8 mouse cellular contexts compared by ENCODE assay signal in the genomic region with DNA sequence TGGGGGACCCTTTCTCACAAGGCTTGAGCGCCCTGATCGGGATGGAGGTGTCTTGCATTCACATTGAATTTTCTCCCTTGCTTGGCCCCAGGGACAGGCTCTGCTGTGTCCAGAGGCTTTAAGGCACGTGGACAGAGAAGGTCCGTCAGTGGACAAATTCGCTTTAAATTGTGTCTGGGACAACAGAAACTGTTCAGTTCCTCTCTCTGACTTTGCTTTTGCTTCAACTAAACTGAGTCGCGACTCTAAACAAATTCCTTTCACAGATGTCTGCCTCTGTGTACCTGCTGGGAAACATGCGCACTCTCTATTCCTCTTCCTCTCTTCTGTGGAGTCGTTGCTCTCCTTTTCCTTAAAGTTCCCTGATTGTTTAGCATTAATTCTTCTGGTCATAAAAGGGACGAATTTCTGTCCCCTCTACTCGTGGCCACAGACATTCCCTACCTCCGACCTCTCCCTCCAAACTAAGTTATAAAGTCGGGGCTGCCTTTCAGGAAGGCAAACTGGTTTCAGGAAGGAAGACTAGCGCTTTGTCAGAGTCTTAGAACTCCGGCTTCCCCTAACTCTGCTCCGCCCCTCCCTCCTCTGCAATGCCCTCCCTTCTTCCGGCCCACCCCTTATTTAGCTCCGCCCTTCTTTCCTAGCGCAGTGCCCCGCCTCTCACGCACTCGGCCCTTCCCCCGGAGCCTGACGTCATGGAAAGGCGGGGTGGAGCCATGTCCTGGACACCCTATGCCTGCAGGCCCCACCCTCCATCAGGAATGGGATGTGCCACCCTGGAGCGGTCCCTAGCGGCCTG. TPM values are rescaled to one million over a fixed set of nuclear protein-coding genes. Genes with fewer than 3 reads are reported as not detected.
DNase-seq lines count a peak whose midpoint lies in the region; ATAC-seq and TF ChIP-seq lines count a peak whose summit lies in the region.

No protein-coding gene starts in this region.

- H3K9me3 ChIP-seq in forebrain, embryonic 11.5 days (ENCODE audit: control insufficient read depth, low read length) = no peaks in the 10 kb centered on the region
- no peaks in the 10 kb centered on the region for H3K9me3 ChIP-seq in heart, postnatal 0 days (replicated peaks; ENCODE audit: control insufficient read depth, low read length)
- no peaks in the 10 kb centered on the region for H3K9me3 ChIP-seq in liver, embryonic 16.5 days (replicated peaks; ENCODE audit: control insufficient read depth, low read length)
- no peaks in the 10 kb centered on the region for H3K9me3 ChIP-seq in neural tube, embryonic 13.5 days

- H3K27me3 ChIP-seq in forebrain, embryonic 11.5 days (ENCODE audit: control insufficient read depth, insufficient read depth, low read length) = no peaks in the 10 kb centered on the region
- H3K27me3 ChIP-seq in heart, postnatal 0 days (ENCODE audit: control insufficient read depth, insufficient read depth, low read length) = no peaks in the 10 kb centered on the region
- no peaks in the 10 kb centered on the region for H3K27me3 ChIP-seq in liver, embryonic 16.5 days (ENCODE audit: control insufficient read depth, insufficient read depth, low read depth, low read length)
- H3K27me3 ChIP-seq in neural tube, embryonic 13.5 days = no peaks in the 10 kb centered on the region
- no peaks in the 10 kb centered on the region for H3K27me3 ChIP-seq in testis, adult 2 months (ENCODE audit: control insufficient read depth, insufficient read depth, low read length)

- peak overlapping the region; percentile 48; the same call in 1 of the 2 replicates for H3K27ac ChIP-seq in forebrain, embryonic 11.5 days (ENCODE audit: low read depth, low read length)
- H3K27ac ChIP-seq in heart, postnatal 0 days (ENCODE audit: low read depth) = peak overlapping the region; percentile 89
- peak overlapping the region; percentile 80 for H3K27ac ChIP-seq in liver, embryonic 16.5 days (ENCODE audit: low read length)
- H3K27ac ChIP-seq in neural tube, embryonic 13.5 days (replicated peaks) = peak overlapping the region; percentile 77
- peak overlapping the region; percentile 72 for H3K27ac ChIP-seq in testis, adult 2 months (ENCODE audit: control insufficient read depth, insufficient read depth, low read depth, low read length)

- peak overlapping the region; percentile 70 for H3K4me2 ChIP-seq in forebrain, embryonic 11.5 days (ENCODE audit: low read depth, low read length, severe bottlenecking)
- peak overlapping the region; percentile 70 for H3K4me2 ChIP-seq in heart, postnatal 0 days (ENCODE audit: low read depth, low read length)
- H3K4me2 ChIP-seq in liver, embryonic 16.5 days (ENCODE audit: low read depth, low read length) = peak overlapping the region; percentile 80
- peak overlapping the region; percentile 62 for H3K4me2 ChIP-seq in neural tube, embryonic 13.5 days

- H3K36me3 ChIP-seq in forebrain, embryonic 11.5 days (ENCODE audit: control insufficient read depth, insufficient read depth, low read length) = no peaks in the 10 kb centered on the region
- 0 out of 2 replicates have a peak, but pooled peaks cover 3% of the 10 kb centered on the region for H3K36me3 ChIP-seq in heart, postnatal 0 days (replicated peaks; ENCODE audit: control insufficient read depth, insufficient read depth, low read length)
- no peaks in the 10 kb centered on the region for H3K36me3 ChIP-seq in liver, embryonic 16.5 days (ENCODE audit: control insufficient read depth, insufficient read depth)
- H3K36me3 ChIP-seq in neural tube, embryonic 13.5 days = no peaks in the 10 kb centered on the region
- H3K36me3 ChIP-seq in testis, adult 2 months (ENCODE audit: control insufficient read depth, insufficient read depth, low read length) = no peaks in the 10 kb centered on the region

- peak overlapping the region; percentile 34 for H3K4me3 ChIP-seq in forebrain, embryonic 11.5 days (ENCODE audit: low read depth, low read length)
- H3K4me3 ChIP-seq in heart, postnatal 0 days (ENCODE audit: low read depth, low read length) = peak overlapping the region; percentile 44
- peak overlapping the region; percentile 65 for H3K4me3 ChIP-seq in liver, embryonic 16.5 days (ENCODE audit: low read depth, low read length)
- H3K4me3 ChIP-seq in neural tube, embryonic 13.5 days = peak overlapping the region; percentile 40
- H3K4me3 ChIP-seq in testis, adult 2 months (ENCODE audit: control insufficient read depth, low read depth, low read length) = peak overlapping the region; percentile 53

- peak overlapping the region; percentile 69 for H3K9ac ChIP-seq in forebrain, embryonic 11.5 days (ENCODE audit: low read length)
- H3K9ac ChIP-seq in heart, postnatal 0 days (replicated peaks; ENCODE audit: low read depth, low read length) = peak overlapping the region; percentile 60; the same call in 1 of the 2 replicates
- peak overlapping the region; percentile 69 for H3K9ac ChIP-seq in liver, embryonic 16.5 days (ENCODE audit: low read depth, low read length)
- H3K9ac ChIP-seq in neural tube, embryonic 13.5 days = peak overlapping the region; percentile 64

- ATAC-seq in CD4-positive, CD25-positive, alpha-beta regulatory T cell, adult 4 months = peak; percentile 66
- ATAC-seq in forebrain, embryonic 11.5 days (replicated peaks; ENCODE audit: low FRiP score) = peak; percentile 98
- ATAC-seq in heart, postnatal 0 days (ENCODE audit: insufficient read depth, low read depth) = peak; percentile 98
- ATAC-seq in liver, embryonic 16.5 days (ENCODE audit: low read depth) = peak; percentile 99
- peak; percentile 97 for ATAC-seq in neural tube, embryonic 13.5 days (ENCODE audit: low read depth)

- TF ChIP-seq POLR2A in testis, adult 2 months (IDR thresholded peaks at IDR 0.05; ENCODE audit: control insufficient read depth, low read depth, low read length) = peak; percentile 48; the same call in 1 of the 2 replicates

- 1% methylated on average over 27 of the region's 27 CpGs for WGBS in forebrain, embryonic 11.5 days
- 3% methylated on average over 27 of the region's 27 CpGs for WGBS in heart, postnatal 0 days
- 2% methylated on average over 27 of the region's 27 CpGs for WGBS in liver, embryonic 16.5 days (ENCODE audit: insufficient replicate concordance)
- WGBS in neural tube, embryonic 13.5 days = 2% methylated on average over 27 of the region's 27 CpGs

- H3K4me1 ChIP-seq in forebrain, embryonic 11.5 days (replicated peaks; ENCODE audit: control insufficient read depth, insufficient read depth, low read length) = 0 out of 2 replicates have a peak, but pooled peaks cover 3% of the 10 kb centered on the region
- peaks cover 53% of the 10 kb centered on the region for H3K4me1 ChIP-seq in heart, postnatal 0 days (ENCODE audit: control insufficient read depth, insufficient read depth)
- peaks cover 11% of the 10 kb centered on the region for H3K4me1 ChIP-seq in liver, embryonic 16.5 days (ENCODE audit: control insufficient read depth, low read depth, low read length)
- peaks cover 24% of the 10 kb centered on the region for H3K4me1 ChIP-seq in neural tube, embryonic 13.5 days (replicated peaks)
- peaks cover 27% of the 10 kb centered on the region for H3K4me1 ChIP-seq in testis, adult 2 months (ENCODE audit: control insufficient read depth, insufficient read depth, low read length)

- peak; percentile 100 for DNase-seq in c-Kit-positive CD71-negative TER-119-negative erythroid progenitor cells, embryonic 14.5 days (ENCODE audit: low read depth)
- DNase-seq in forebrain, embryonic 11.5 days (ENCODE audit: low spot score) = peak; percentile 99
- peak; percentile 99 for DNase-seq in heart, postnatal 0 days (ENCODE audit: low spot score)
- DNase-seq in kidney, postnatal 4 days = peak; percentile 99 to 100

- peak; percentile 92; the same call in 1 of the 2 replicates for TF ChIP-seq EP300 in heart, postnatal 0 days (IDR thresholded peaks at IDR 0.05; ENCODE audit: low read depth)

- TF ChIP-seq CTCF in heart, postnatal 0 days (IDR thresholded peaks at IDR 0.05; ENCODE audit: low read depth) = peak; percentile 86
- peak; percentile 44; the same call in 1 of the 2 replicates for TF ChIP-seq CTCF in testis, adult 2 months (IDR thresholded peaks at IDR 0.05; ENCODE audit: control insufficient read depth, insufficient read depth, insufficient replicate concordance, low read depth, low read length)

RNA-seq across cellular contexts. Expression of a gene that starts 56.9 kb away (rescaled TPM):
- 10 to 100 TPM; 54.6 to 56.7 TPM for polyA plus RNA-seq in CD4-positive, CD25-positive, alpha-beta regulatory T cell, adult 4 months (2017; shearing (Covaris generic))
- polyA plus RNA-seq in forebrain, embryonic 11.5 days (2014; fragmentation: Nextera tagmentation; extraction: Ambion mirVana) = 3.0 and 3.2 TPM in 2 replicates
- 21.7 and 24.9 TPM in 2 replicates for total RNA-seq in heart, postnatal 0 days (2014; rRNA removed; ENCODE audit: low replicate concordance)
- 5.1 and 5.4 TPM in 2 replicates for polyA plus RNA-seq in heart, postnatal 0 days (2015; fragmentation: Nextera tagmentation; extraction: Ambion mirVana)
- 1.2 and 1.4 TPM in 2 replicates for polyA plus RNA-seq in liver, embryonic 16.5 days (2015; fragmentation: Nextera tagmentation; extraction: Ambion mirVana)
- 3.9 and 4.0 TPM in 2 replicates for polyA plus RNA-seq in neural tube, embryonic 13.5 days (2015; fragmentation: Nextera tagmentation; extraction: Ambion mirVana)
- polyA plus RNA-seq in testis, adult 2 months (2012; rRNA removed) = 9.9 TPM in 2 replicates

Comparison
In these comparisons a context has a peak if more than half of its experiments do, and no peak if none do; other contexts are left out.
1. Peak in every context shown above with its lines: DNase-seq, ATAC-seq, H3K4me3 ChIP-seq and H3K27ac ChIP-seq.